Mouse (Mus musculus) CD8-positive naive resting alpha-beta T cell, adult 57 days (primary cell): Measurements from ENCODE around the gene Fam155a. TPM values are rescaled to one million over a fixed set of nuclear protein-coding genes. Genes with fewer than 3 reads are reported as not detected.

Experiments used
- total RNA-seq: library from RNA; stranded (reverse); gene quantifications from one replicate; pipeline ENCODE4 v1.2.4, GENCODE M21; 2023

Fam155a gene
- not detected for total RNA-seq

GRCm38 (mm10) chr8:9770999-9771605, at the start of gene Fam155a:
Gene Fam155a, minus strand, starts transcription at chr8:9771161.

Other genes starting within 250 kb of the Fam155a start
- gene Gm10217, start 93.1 kb upstream of the Fam155a start, total RNA-seq, result not detected
- gene Lig4, start 206.5 kb upstream of the Fam155a start, total RNA-seq, result 2.7 TPM
- 15.2 TPM for gene Abhd13, start 206.5 kb upstream of the Fam155a start, total RNA-seq
- gene Tnfsf13b, start 235.3 kb upstream of the Fam155a start, total RNA-seq, result 2.0 TPM